8 mouse cellular contexts compared by ENCODE assay signal in the genomic region with DNA sequence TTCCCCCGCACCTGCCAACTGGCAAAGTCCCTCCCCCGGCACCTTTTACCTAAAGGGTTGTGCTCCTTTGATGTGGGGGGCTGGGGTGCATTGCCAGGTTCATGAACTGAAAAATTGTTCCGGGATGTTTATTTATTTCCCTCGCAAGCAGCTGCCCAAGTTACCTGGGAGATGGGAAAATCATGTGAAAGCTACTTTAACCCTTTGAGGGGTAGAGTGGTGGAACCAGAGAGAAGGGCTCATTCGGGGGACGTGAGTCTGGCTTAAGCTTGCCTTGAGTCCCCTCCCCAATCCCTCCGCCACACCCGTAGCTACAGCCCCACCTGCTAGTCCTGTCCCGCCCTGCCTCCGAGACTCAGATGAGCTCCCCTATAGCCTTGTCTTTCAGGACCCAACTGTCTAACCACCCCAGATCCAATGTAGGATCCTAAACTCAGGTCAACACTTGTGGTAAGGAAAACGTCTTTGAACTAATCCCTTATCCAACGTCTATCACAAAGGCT. TPM values are rescaled to one million over a fixed set of nuclear protein-coding genes. Genes with fewer than 3 reads are reported as not detected.
DNase-seq lines count a peak whose midpoint lies in the region; ATAC-seq and TF ChIP-seq lines count a peak whose summit lies in the region.

No protein-coding gene starts in this region.

- 13% methylated on average over 12 of the region's 12 CpGs for WGBS in kidney, adult 2 months
- WGBS in embryonic facial prominence, embryonic 10.5 days = 2% methylated on average over 12 of the region's 12 CpGs
- 7% methylated on average over 12 of the region's 12 CpGs for WGBS in intestine, postnatal 0 days
- WGBS in neural tube, embryonic 11.5 days = 3% methylated on average over 12 of the region's 12 CpGs

- H3K9me3 ChIP-seq in embryonic facial prominence, embryonic 10.5 days = no peaks in the 10 kb centered on the region
- H3K9me3 ChIP-seq in intestine, postnatal 0 days (ENCODE audit: control insufficient read depth) = no peaks in the 10 kb centered on the region
- H3K9me3 ChIP-seq in neural tube, embryonic 11.5 days (ENCODE audit: control insufficient read depth, low read length) = no peaks in the 10 kb centered on the region

- H3K4me3 ChIP-seq in kidney, adult 2 months (ENCODE audit: insufficient read depth, low read depth, low read length) = peak overlapping the region; percentile 92
- peak overlapping the region; percentile 77 for H3K4me3 ChIP-seq in embryonic facial prominence, embryonic 10.5 days
- peak overlapping the region; percentile 86 for H3K4me3 ChIP-seq in intestine, postnatal 0 days (ENCODE audit: low read depth, low read length)
- peak overlapping the region; percentile 86 for H3K4me3 ChIP-seq in neural tube, embryonic 11.5 days (ENCODE audit: low read depth, low read length)

- no peak for TF ChIP-seq POLR2A in kidney, adult 2 months (IDR thresholded peaks at IDR 0.05; ENCODE audit: low read depth, low read length)

- no peaks in the 10 kb centered on the region for H3K36me3 ChIP-seq in kidney, adult 2 months (ENCODE audit: control insufficient read depth, insufficient read depth, low read length)
- H3K36me3 ChIP-seq in embryonic facial prominence, embryonic 10.5 days (replicated peaks) = peaks cover 13% of the 10 kb centered on the region
- H3K36me3 ChIP-seq in intestine, postnatal 0 days (ENCODE audit: control insufficient read depth, insufficient read depth) = no peaks in the 10 kb centered on the region
- no peaks in the 10 kb centered on the region for H3K36me3 ChIP-seq in neural tube, embryonic 11.5 days (ENCODE audit: control insufficient read depth, insufficient read depth, low read length)

- peak overlapping the region; percentile 78 for H3K4me2 ChIP-seq in intestine, postnatal 0 days (replicated peaks; ENCODE audit: low read depth)
- peak overlapping the region; percentile 94 for H3K4me2 ChIP-seq in neural tube, embryonic 11.5 days (ENCODE audit: low read depth)

- H3K27me3 ChIP-seq in kidney, adult 2 months (replicated peaks; ENCODE audit: control insufficient read depth, insufficient read depth, low read length) = no peaks in the 10 kb centered on the region
- H3K27me3 ChIP-seq in embryonic facial prominence, embryonic 10.5 days (replicated peaks; ENCODE audit: low read depth, poor library complexity, severe bottlenecking) = peaks cover 15% of the 10 kb centered on the region
- H3K27me3 ChIP-seq in intestine, postnatal 0 days (replicated peaks; ENCODE audit: control insufficient read depth, insufficient read depth, low read length) = no peaks in the 10 kb centered on the region
- H3K27me3 ChIP-seq in neural tube, embryonic 11.5 days (ENCODE audit: control insufficient read depth, insufficient read depth, low read length) = no peaks in the 10 kb centered on the region

- peaks cover 14% of the 10 kb centered on the region for H3K4me1 ChIP-seq in kidney, adult 2 months (ENCODE audit: control insufficient read depth, insufficient read depth, low read length)
- H3K4me1 ChIP-seq in embryonic facial prominence, embryonic 10.5 days = peaks cover 49% of the 10 kb centered on the region
- peaks cover 3% of the 10 kb centered on the region; the same call in 1 of the 2 replicates for H3K4me1 ChIP-seq in intestine, postnatal 0 days (replicated peaks; ENCODE audit: control insufficient read depth, insufficient read depth, low read length)
- peaks cover 14% of the 10 kb centered on the region for H3K4me1 ChIP-seq in neural tube, embryonic 11.5 days (ENCODE audit: control insufficient read depth, insufficient read depth, low read length)

- DNase-seq in kidney, adult 2 months = no peak
- DNase-seq in kidney, adult 11 months = no peak
- DNase-seq in embryonic facial prominence, embryonic 10.5 days (ENCODE audit: low spot score) = peak; percentile 47
- peak; percentile 33 for DNase-seq in neural tube, embryonic 11.5 days (ENCODE audit: low spot score)
- DNase-seq in adrenal gland, postnatal 25 days = no peak
- DNase-seq in urinary bladder, postnatal 36 days (ENCODE audit: low spot score in 2 of 2) = no peak

- H3K9ac ChIP-seq in intestine, postnatal 0 days (ENCODE audit: low read depth, low read length) = peak overlapping the region; percentile 90
- H3K9ac ChIP-seq in neural tube, embryonic 11.5 days (ENCODE audit: low read length) = peak overlapping the region; percentile 89

- TF ChIP-seq CTCF in kidney, adult 2 months (conservative IDR thresholded peaks at IDR 0.05; ENCODE audit: insufficient read depth, insufficient read length, low read depth, low read length) = no peak
- no peak for TF ChIP-seq CTCF in intestine, postnatal 0 days (IDR thresholded peaks at IDR 0.05; ENCODE audit: low read depth)

- peak overlapping the region; percentile 30 for H3K27ac ChIP-seq in kidney, adult 2 months (ENCODE audit: insufficient read depth, low read depth, low read length)
- H3K27ac ChIP-seq in embryonic facial prominence, embryonic 10.5 days (replicated peaks) = peak overlapping the region; percentile 98
- peak overlapping the region; percentile 97 for H3K27ac ChIP-seq in intestine, postnatal 0 days (ENCODE audit: low read depth, low read length)
- peak overlapping the region; percentile 86; the same call in 1 of the 2 replicates for H3K27ac ChIP-seq in neural tube, embryonic 11.5 days (ENCODE audit: low read depth, low read length)

- no peak for ATAC-seq in intestine, postnatal 0 days
- no peak for ATAC-seq in neural tube, embryonic 11.5 days (ENCODE audit: insufficient read depth, low FRiP score, low TSS enrichment)
- ATAC-seq in frontal cortex, adult (ENCODE audit: low TSS enrichment) = no peak

RNA-seq across cellular contexts. Expression of gene Adcy6, which starts 0.3 kb away (rescaled TPM):
- 98.7 and 104 TPM in 2 replicates for polyA plus RNA-seq in kidney, adult 2 months (2012; rRNA removed)
- polyA plus RNA-seq in embryonic facial prominence, embryonic 10.5 days (2016; fragmentation: Nextera tagmentation; extraction: Ambion mirVana) = 11.6 and 14.0 TPM in 2 replicates
- polyA plus RNA-seq in intestine, postnatal 0 days (2015; fragmentation: Nextera tagmentation; extraction: Ambion mirVana) = 10.6 and 11.1 TPM in 2 replicates
- 11.4 and 12.7 TPM in 2 replicates for polyA plus RNA-seq in neural tube, embryonic 11.5 days (2014; fragmentation: Nextera tagmentation; extraction: Ambion mirVana)
- total RNA-seq in adrenal gland, postnatal 25 days (2021) = 42.7 and 48.9 TPM in 2 replicates

RNA-seq across cellular contexts. Expression of gene Cacnb3, which starts 20.5 kb away (rescaled TPM):
- polyA plus RNA-seq in kidney, adult 2 months (2012; rRNA removed) = 20.2 and 21.7 TPM in 2 replicates
- 32.3 and 37.0 TPM in 2 replicates for polyA plus RNA-seq in embryonic facial prominence, embryonic 10.5 days (2016; fragmentation: Nextera tagmentation; extraction: Ambion mirVana)
- 9.3 and 10.3 TPM in 2 replicates for polyA plus RNA-seq in intestine, postnatal 0 days (2015; fragmentation: Nextera tagmentation; extraction: Ambion mirVana)
- 57.4 and 58.4 TPM in 2 replicates for polyA plus RNA-seq in neural tube, embryonic 11.5 days (2014; fragmentation: Nextera tagmentation; extraction: Ambion mirVana)
- 12.6 and 14.3 TPM in 2 replicates for total RNA-seq in adrenal gland, postnatal 25 days (2021)

RNA-seq across cellular contexts. Expression of gene 4930415O20Rik, which starts 39.4 kb away (rescaled TPM):
- polyA plus RNA-seq in kidney, adult 2 months (2012; rRNA removed) = 1.0 and 1.1 TPM in 2 replicates
- 0.39 TPM in 1 of 2 replicates, not detected in the other for polyA plus RNA-seq in embryonic facial prominence, embryonic 10.5 days (2016; fragmentation: Nextera tagmentation; extraction: Ambion mirVana)
- polyA plus RNA-seq in intestine, postnatal 0 days (2015; fragmentation: Nextera tagmentation; extraction: Ambion mirVana) = not detected in 2 replicates
- polyA plus RNA-seq in neural tube, embryonic 11.5 days (2014; fragmentation: Nextera tagmentation; extraction: Ambion mirVana) = not detected in 2 replicates
- total RNA-seq in adrenal gland, postnatal 25 days (2021) = not detected in 2 replicates

RNA-seq across cellular contexts. Expression of gene Ccnt1, which starts 39.5 kb away (rescaled TPM):
- 10.0 and 11.0 TPM in 2 replicates for polyA plus RNA-seq in kidney, adult 2 months (2012; rRNA removed)
- 64.5 and 64.6 TPM in 2 replicates for polyA plus RNA-seq in embryonic facial prominence, embryonic 10.5 days (2016; fragmentation: Nextera tagmentation; extraction: Ambion mirVana)
- 21.1 and 25.0 TPM in 2 replicates for polyA plus RNA-seq in intestine, postnatal 0 days (2015; fragmentation: Nextera tagmentation; extraction: Ambion mirVana)
- polyA plus RNA-seq in neural tube, embryonic 11.5 days (2014; fragmentation: Nextera tagmentation; extraction: Ambion mirVana) = 62.2 and 65.6 TPM in 2 replicates
- 52.2 and 55.9 TPM in 2 replicates for total RNA-seq in adrenal gland, postnatal 25 days (2021)

RNA-seq across cellular contexts. Expression of gene Ddx23, which starts 52.5 kb away (rescaled TPM):
- polyA plus RNA-seq in kidney, adult 2 months (2012; rRNA removed) = 23.8 and 24.4 TPM in 2 replicates
- 31.2 and 32.1 TPM in 2 replicates for polyA plus RNA-seq in embryonic facial prominence, embryonic 10.5 days (2016; fragmentation: Nextera tagmentation; extraction: Ambion mirVana)
- 9.0 and 11.7 TPM in 2 replicates for polyA plus RNA-seq in intestine, postnatal 0 days (2015; fragmentation: Nextera tagmentation; extraction: Ambion mirVana)
- 19.5 and 24.1 TPM in 2 replicates for polyA plus RNA-seq in neural tube, embryonic 11.5 days (2014; fragmentation: Nextera tagmentation; extraction: Ambion mirVana)
- 76.1 and 88.7 TPM in 2 replicates for total RNA-seq in adrenal gland, postnatal 25 days (2021)

Comparison
In these comparisons a context has a peak if more than half of its experiments do, and no peak if none do; other contexts are left out.
1. DNase-seq: peak in embryonic facial prominence, embryonic 10.5 days (single experiment) and neural tube, embryonic 11.5 days (single experiment); none in kidney, adult 2 months (single experiment), kidney, adult 11 months (single experiment), adrenal gland, postnatal 25 days (single experiment) and urinary bladder, postnatal 36 days (0 of 2).
2. H3K27ac ChIP-seq: peak in every context shown above with its lines; median percentile 98 in embryonic facial prominence, embryonic 10.5 days; 97 in intestine, postnatal 0 days; 86 in neural tube, embryonic 11.5 days; 30 in kidney, adult 2 months.
3. Peak in every context shown above with its lines, with median percentiles within 50 percentile points of each other: H3K4me3 ChIP-seq.